Mouse (Mus musculus) frontal cortex, postnatal 14 days (tissue): Measurements from ENCODE around the gene Agfg1.
"Not testable (repeated sequence)": the region's sequence is repeated elsewhere in the genome, so short reads cannot be mapped to it uniquely, and the experiment has no call there.

Experiments used
- DNase-seq, 2 experiments: peaks; one replicate each; pipeline ENCODE4 v3.0.0; 2022; ENCODE audit warnings: low spot score in 2 of 2

The Agfg1 gene

DNA sequence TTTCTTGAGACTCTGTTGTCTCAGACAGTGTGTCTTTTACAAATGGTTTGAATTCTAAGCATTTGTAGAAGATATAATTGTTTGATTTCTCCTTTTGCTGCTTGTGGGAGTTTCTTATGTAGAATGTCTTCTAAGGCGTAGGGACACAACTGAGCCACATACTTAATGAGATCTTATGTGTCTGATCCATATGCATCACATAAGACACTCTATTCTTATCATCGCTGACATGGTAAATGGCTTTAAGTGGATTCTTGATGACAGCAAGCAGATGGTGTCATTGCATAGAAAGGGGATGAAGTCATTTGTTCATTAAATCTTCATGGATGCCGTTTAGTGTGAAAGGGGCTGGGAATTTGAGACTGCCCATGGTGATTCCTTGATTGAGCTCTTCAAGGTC lies 66.6 kb downstream of the Agfg1 start:
- no peak for DNase-seq

DNA sequence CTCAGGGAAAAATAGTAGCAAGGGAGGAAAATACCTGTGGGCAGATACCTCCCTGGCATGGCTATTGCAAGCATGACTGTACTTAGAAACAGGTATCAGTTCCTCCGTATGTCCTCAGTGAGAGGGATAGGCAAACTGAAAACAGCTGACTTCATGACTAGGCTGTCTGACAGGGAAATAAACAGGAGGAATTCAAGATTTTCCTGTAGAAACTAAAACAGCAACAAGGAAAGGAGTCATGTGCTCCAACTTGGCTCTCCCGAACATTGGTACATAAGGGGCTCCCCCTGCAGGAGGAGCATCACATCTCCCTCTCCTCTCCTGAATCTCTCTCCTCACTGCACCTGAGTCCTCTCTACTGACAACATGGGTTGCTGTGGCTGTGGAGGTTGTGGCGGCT lies 73.7 kb downstream of the Agfg1 start, which contains the start of gene A030005L19Rik:
A030005L19Rik (plus strand) TSS at position 301 of the 400 bp plus-strand sequence.
- no peak for DNase-seq

DNA sequence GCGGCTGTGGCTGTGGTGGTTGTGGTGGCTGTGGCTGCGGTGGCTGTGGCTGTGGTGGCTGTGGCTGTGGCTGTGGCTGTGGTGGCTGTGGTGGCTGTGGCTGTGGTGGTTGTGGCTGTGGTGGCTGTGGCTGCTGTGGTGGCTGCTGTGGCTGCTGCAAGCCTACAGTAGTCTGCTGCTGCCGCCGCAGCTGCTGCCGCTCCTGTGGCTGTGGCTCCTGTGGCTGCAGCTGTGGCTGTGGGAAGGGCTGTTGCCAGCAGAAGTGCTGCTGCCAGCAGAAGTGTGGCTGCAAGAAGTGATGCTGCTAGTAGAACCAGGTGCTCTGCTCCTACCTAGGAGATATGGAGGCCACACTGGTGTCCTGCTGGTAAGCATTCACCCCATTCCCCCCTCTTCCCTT lies 74.2 kb downstream of the Agfg1 start:
- DNase-seq = not testable (repeated sequence)

DNA sequence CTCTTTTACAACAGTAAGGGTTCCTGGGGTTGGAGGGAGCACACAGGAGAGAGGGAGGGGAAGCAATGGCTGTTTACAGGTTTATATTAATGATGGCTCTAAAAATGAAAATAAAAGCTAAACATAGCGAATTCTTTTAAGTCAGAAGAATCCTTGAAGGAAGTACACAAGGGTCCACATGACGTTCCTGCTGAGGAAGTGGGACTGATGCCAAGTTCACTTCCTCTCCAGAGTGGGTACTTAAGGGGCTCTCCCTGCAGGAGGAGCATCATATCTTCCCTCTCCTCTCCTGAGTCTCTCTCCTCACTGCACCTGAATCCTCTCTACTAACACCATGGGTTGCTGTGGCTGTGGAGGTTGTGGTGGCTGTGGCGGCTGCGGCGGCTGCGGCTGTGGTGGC lies 85.4 kb downstream of the Agfg1 start, which contains the start of gene A030014E15Rik:
A030014E15Rik (plus strand) TSS at position 268 of the 400 bp plus-strand sequence.
- DNase-seq = no peak

DNA sequence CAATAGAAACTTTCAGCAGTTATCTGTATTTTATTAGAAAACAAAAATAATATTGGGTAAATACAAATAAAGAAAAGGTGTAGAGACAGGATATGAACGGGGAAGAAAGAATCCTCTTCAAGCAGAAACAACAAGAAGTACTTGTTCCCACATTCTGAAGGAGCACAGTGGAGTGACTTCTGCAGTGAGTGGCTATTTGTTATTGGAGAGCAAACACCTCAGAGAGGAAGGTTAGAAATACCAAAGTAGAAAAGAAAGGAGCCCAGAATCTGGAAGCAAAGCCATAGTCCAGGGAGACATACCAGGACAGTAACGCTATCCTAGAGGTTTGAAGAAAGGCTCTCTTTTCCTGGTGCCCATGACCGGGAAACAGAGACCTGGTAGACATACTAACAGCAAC lies 91.3 kb downstream of the Agfg1 start:
- DNase-seq = not testable (repeated sequence)

DNA sequence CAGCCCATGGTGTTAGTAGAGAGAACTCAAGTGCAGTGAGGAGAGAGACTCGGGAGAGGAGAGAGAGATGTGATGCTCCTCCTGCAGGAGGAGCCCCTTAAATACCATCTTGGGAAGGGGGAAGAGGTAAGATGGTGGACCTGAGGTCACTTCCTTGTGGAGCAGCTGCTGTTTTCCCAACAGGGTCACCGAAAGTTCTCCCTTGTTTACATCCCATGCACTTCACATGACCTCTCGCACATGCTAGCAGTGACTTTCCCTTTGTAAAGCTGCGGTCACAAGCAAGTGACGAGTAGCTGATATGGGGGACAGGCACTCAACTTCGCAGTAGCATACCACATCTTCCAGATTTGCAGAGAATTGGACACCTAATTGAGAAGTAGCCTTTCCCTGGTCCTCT lies 92.0 kb downstream of the Agfg1 start, which contains the start of gene Gm6217:
Gm6217 (minus strand) TSS at position 74 of the 400 bp plus-strand sequence.
- DNase-seq = not testable (repeated sequence)

DNA sequence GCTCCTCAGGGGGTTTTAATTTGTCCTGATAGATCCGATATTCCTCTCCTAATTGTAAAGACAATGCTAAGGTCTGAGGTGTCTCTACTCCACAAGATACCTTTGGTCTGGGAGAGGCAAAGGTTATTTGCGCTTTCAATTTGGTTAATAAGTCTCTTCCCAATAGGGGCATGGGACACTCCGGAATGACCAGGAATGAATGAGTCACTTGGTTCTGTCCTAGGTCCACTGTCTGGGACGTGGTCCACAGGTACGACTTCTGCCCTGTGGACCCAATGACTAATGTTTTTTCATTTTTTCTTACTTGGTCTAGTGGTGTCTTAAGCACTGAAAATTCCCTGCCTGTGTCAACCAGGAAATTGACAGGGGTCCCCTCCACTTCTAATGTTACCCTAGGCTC lies 99.4 kb downstream of the Agfg1 start:
- DNase-seq = no peak

DNA sequence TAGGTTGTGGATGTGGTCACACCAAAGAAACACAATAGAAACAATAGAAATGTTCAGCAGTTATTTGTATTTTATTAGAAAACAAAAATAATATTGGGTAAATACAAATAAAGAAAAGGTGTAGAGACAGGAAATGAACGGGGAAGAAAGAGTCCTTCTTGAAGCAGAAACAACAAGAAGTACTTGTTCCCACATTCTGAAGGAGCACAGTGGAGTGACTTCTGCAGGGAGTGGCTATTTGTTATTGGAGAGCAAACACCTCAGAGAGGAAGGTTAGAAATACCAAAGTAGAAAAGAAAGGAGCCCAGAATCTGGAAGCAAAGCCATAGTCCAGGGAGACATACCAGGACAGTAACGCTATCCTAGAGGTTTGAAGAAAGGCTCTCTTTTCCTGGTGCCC lies 103.2 kb downstream of the Agfg1 start:
- not testable (repeated sequence) for DNase-seq

DNA sequence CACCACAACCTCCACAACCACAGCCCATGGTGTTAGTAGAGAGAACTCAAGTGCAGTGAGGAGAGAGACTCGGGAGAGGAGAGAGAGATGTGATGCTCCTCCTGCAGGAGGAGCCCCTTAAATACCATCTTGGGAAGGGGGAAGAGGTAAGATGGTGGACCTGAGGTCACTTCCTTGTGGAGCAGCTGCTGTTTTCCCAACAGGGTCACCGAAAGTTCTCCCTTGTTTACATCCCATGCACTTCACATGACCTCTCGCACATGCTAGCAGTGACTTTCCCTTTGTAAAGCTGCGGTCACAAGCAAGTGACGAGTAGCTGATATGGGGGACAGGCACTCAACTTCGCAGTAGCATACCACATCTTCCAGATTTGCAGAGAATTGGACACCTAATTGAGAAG lies 104.0 kb downstream of the Agfg1 start, which contains the start of gene A030003K21Rik:
A030003K21Rik (minus strand) TSS at position 94 of the 400 bp plus-strand sequence.
- not testable (repeated sequence) for DNase-seq

DNA sequence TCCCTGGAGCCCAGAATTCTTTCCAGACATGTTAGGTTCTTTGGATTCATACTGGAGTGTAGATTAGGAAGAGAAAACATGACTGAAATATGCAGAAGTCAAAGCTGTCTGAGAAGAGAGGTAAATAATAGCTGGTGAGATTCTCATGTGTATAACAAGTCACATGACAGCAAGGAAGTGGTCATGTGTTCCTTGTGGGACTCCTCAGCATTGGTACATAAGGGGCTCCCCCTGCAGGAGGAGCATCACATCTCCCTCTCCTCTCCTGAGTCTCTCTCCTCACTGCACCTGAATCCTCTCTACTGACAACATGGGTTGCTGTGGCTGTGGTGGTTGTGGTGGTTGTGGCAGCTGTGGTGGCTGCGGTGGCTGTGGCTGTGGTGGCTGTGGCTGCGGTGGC lies 106.7 kb downstream of the Agfg1 start:
- DNase-seq = not testable (repeated sequence)

DNA sequence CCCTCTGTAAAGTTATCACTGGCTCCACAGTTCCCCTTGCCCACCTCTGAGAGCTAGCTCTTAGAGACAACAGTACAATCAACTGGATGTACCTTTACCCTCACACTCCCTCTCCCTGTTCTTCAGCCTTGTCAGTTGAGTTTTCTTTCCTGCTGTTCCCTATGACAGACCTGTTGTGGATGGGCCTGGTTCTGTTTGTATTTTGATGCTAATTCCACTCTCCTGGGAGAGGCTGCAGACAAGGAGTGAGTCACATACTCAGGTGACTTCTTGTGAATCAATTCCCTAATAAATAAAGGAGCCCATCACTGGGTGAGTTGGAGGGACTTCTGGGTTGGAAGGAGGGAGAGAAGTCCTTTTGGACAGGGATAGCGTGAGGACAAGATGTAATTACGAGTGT lies 109.3 kb downstream of the Agfg1 start:
- DNase-seq = no peak
